Mouse (Mus musculus) stomach, postnatal 0 days (tissue): ENCODE results near the gene Aldh18a1.

Experiments
- CTCF ChIP-seq: IDR thresholded peaks from 2 replicates; pipeline ENCODE4 v1.5.1; 2016; ENCODE audit warnings: antibody characterized with exemption, low read depth, mild to moderate bottlenecking, moderate library complexity
- EP300 ChIP-seq: optimal IDR thresholded peaks from 2 replicates; pipeline ENCODE3; 2016; ENCODE audit warnings: antibody characterized with exemption

GRCm38 (mm10) chr19:40575438-40575837, 12.8 kb downstream of the Aldh18a1 start:
- TF ChIP-seq CTCF (no peak), EP300 (no peak)
